Mouse (Mus musculus) mesoderm, embryonic 11.5 days (tissue): ENCODE measurements around the gene Tsen54.
A peak's percentile ranks its signal among the peaks of the same experiment; 100 is the strongest.

Experiments
- DNase-seq: peaks from one replicate; pipeline ENCODE4 v3.0.0-alpha.2; 2012; ENCODE audit warnings: low read depth, low spot score

The Tsen54 gene

GRCm38 (mm10) chr11:115859143-115859945 is 44.8 kb downstream of the Tsen54 start:
- peak; percentile 92 for DNase-seq

GRCm38 (mm10) chr11:115863895-115864294 is 49.4 kb downstream of the Tsen54 start:
- no peak for DNase-seq

GRCm38 (mm10) chr11:115869393-115869792 is 54.9 kb downstream of the Tsen54 start:
- no peak for DNase-seq

- no peak for DNase-seq
These were observed 57.9 kb downstream of the Tsen54 start for GRCm38 (mm10) chr11:115872437-115872836.
